ENCODE assay signal across 8 mouse cellular contexts in genomic region chr15:77153625-77154024, GRCm38 (mm10).
DNase-seq lines count a peak whose midpoint lies in the region; ATAC-seq and TF ChIP-seq lines count a peak whose summit lies in the region.

No protein-coding gene starts in this region.

- WGBS in forebrain, embryonic 12.5 days = 2% methylated on average over 12 of the region's 12 CpGs
- 2% methylated on average over 12 of the region's 12 CpGs for WGBS in heart, postnatal 0 days
- 8% methylated on average over 12 of the region's 12 CpGs for WGBS in liver, embryonic 15.5 days (ENCODE audit: insufficient replicate concordance)
- 5% methylated on average over 12 of the region's 12 CpGs for whole genome bisulfite sequencing in olfactory bulb, adult 2 months

- peak overlapping the region; percentile 63; the same call in 1 of the 2 replicates for H3K4me3 ChIP-seq in G1E (ENCODE audit: low read depth, low read length)
- H3K4me3 ChIP-seq in brown adipose tissue, adult 24 weeks (ENCODE audit: insufficient read depth, low read depth, low read length) = peak overlapping the region; percentile 61
- H3K4me3 ChIP-seq in forebrain, embryonic 12.5 days (replicated peaks) = peak overlapping the region; percentile 49
- peak overlapping the region; percentile 63 for H3K4me3 ChIP-seq in heart, postnatal 0 days (ENCODE audit: low read depth, low read length)
- peak overlapping the region; percentile 51 for H3K4me3 ChIP-seq in liver, embryonic 15.5 days (replicated peaks)
- peak overlapping the region; percentile 49 for H3K4me3 ChIP-seq in olfactory bulb, adult 2 months (ENCODE audit: insufficient read depth, low read depth, low read length)

- H3K4me1 ChIP-seq in G1E (ENCODE audit: insufficient read depth, low read depth, low read length) = peaks cover 43% of the 10 kb centered on the region
- peaks cover 16% of the 10 kb centered on the region for H3K4me1 ChIP-seq in brown adipose tissue, adult 24 weeks (ENCODE audit: control insufficient read depth, insufficient read depth, insufficient read length, low read length)
- H3K4me1 ChIP-seq in forebrain, embryonic 12.5 days = peaks cover 56% of the 10 kb centered on the region
- peaks cover 54% of the 10 kb centered on the region for H3K4me1 ChIP-seq in heart, postnatal 0 days (ENCODE audit: control insufficient read depth, insufficient read depth)
- H3K4me1 ChIP-seq in liver, embryonic 15.5 days (replicated peaks) = peaks cover 10% of the 10 kb centered on the region
- peaks cover 32% of the 10 kb centered on the region for H3K4me1 ChIP-seq in olfactory bulb, adult 2 months (ENCODE audit: control insufficient read depth, insufficient read depth, low read length)

- TF ChIP-seq POLR2A in olfactory bulb, adult 2 months (IDR thresholded peaks at IDR 0.05; ENCODE audit: insufficient read depth, low read depth, low read length) = no peak

- TF ChIP-seq EP300 in heart, postnatal 0 days (IDR thresholded peaks at IDR 0.05; ENCODE audit: low read depth) = no peak

- peaks cover 15% of the 10 kb centered on the region for H3K27me3 ChIP-seq in G1E (ENCODE audit: insufficient read depth, low read length)
- no peaks in the 10 kb centered on the region for H3K27me3 ChIP-seq in forebrain, embryonic 12.5 days
- no peaks in the 10 kb centered on the region for H3K27me3 ChIP-seq in heart, postnatal 0 days (ENCODE audit: control insufficient read depth, insufficient read depth, low read length)
- H3K27me3 ChIP-seq in liver, embryonic 15.5 days = peaks cover 10% of the 10 kb centered on the region; the same call in 1 of the 2 replicates

- peak; percentile 23; the same call in 1 of the 2 replicates for ATAC-seq in G1E (ENCODE audit: extremely low read depth, insufficient number of reproducible peaks, low FRiP score, poor library complexity, severe bottlenecking)
- ATAC-seq in forebrain, embryonic 12.5 days (ENCODE audit: low FRiP score) = peak; percentile 94
- peak; percentile 90 for ATAC-seq in heart, postnatal 0 days (ENCODE audit: insufficient read depth, low read depth)
- ATAC-seq in liver, embryonic 15.5 days (ENCODE audit: insufficient read depth) = peak; percentile 67

- peak overlapping the region; percentile 40; the same call in 1 of the 2 replicates for H3K27ac ChIP-seq in brown adipose tissue, adult 24 weeks (replicated peaks; ENCODE audit: low read depth, low read length)
- peak overlapping the region; percentile 88 for H3K27ac ChIP-seq in forebrain, embryonic 12.5 days
- peak overlapping the region; percentile 91 for H3K27ac ChIP-seq in heart, postnatal 0 days (ENCODE audit: low read depth)
- H3K27ac ChIP-seq in liver, embryonic 15.5 days (replicated peaks) = peak overlapping the region; percentile 69
- peak overlapping the region; percentile 93 for H3K27ac ChIP-seq in olfactory bulb, adult 2 months (ENCODE audit: insufficient read depth, low read depth, low read length)

- H3K36me3 ChIP-seq in G1E (replicated peaks) = no peaks in the 10 kb centered on the region
- no peaks in the 10 kb centered on the region for H3K36me3 ChIP-seq in forebrain, embryonic 12.5 days (replicated peaks)
- H3K36me3 ChIP-seq in heart, postnatal 0 days (replicated peaks; ENCODE audit: control insufficient read depth, insufficient read depth, low read length) = no peaks in the 10 kb centered on the region
- H3K36me3 ChIP-seq in liver, embryonic 15.5 days (replicated peaks) = no peaks in the 10 kb centered on the region

- DNase-seq in G1E (ENCODE audit: low spot score) = peak; percentile 17
- peak; percentile 91 for DNase-seq in heart, postnatal 0 days (ENCODE audit: low spot score)
- peak; percentile 83 to 90 for DNase-seq in kidney, postnatal 4 days
- DNase-seq in B cell, adult 2 months = no peak

- TF ChIP-seq CTCF in G1E (IDR thresholded peaks at IDR 0.05; ENCODE audit: low read depth, low read length) = no peak
- peak; percentile 5; the same call in 1 of the 2 replicates for TF ChIP-seq CTCF in heart, postnatal 0 days (IDR thresholded peaks at IDR 0.05; ENCODE audit: low read depth)
- TF ChIP-seq CTCF in olfactory bulb, adult 2 months (IDR thresholded peaks at IDR 0.05; ENCODE audit: insufficient read depth, low read depth, low read length) = no peak

- H3K9me3 ChIP-seq in G1E (replicated peaks) = no peaks in the 10 kb centered on the region
- H3K9me3 ChIP-seq in forebrain, embryonic 12.5 days = no peaks in the 10 kb centered on the region
- no peaks in the 10 kb centered on the region for H3K9me3 ChIP-seq in heart, postnatal 0 days (replicated peaks; ENCODE audit: control insufficient read depth, low read length)
- no peaks in the 10 kb centered on the region for H3K9me3 ChIP-seq in liver, embryonic 15.5 days (replicated peaks)

- H3K9ac ChIP-seq in forebrain, embryonic 12.5 days = peak overlapping the region; percentile 68
- peak overlapping the region; percentile 80 for H3K9ac ChIP-seq in heart, postnatal 0 days (replicated peaks; ENCODE audit: low read depth, low read length)
- peak overlapping the region; percentile 21; the same call in 1 of the 2 replicates for H3K9ac ChIP-seq in liver, embryonic 15.5 days

- H3K4me2 ChIP-seq in forebrain, embryonic 12.5 days = peak overlapping the region; percentile 60
- peak overlapping the region; percentile 90 for H3K4me2 ChIP-seq in heart, postnatal 0 days (ENCODE audit: low read depth, low read length)
- H3K4me2 ChIP-seq in liver, embryonic 15.5 days = peak overlapping the region; percentile 48

Comparison
In these comparisons a context has a peak if more than half of its experiments do, and no peak if none do; other contexts are left out.
1. ATAC-seq: peak in every context shown above with its lines; median percentile 94 in forebrain, embryonic 12.5 days; 90 in heart, postnatal 0 days; 67 in liver, embryonic 15.5 days; 23 in G1E.
2. DNase-seq: peak in G1E (single experiment), heart, postnatal 0 days (single experiment) and kidney, postnatal 4 days (2 of 2); none in B cell, adult 2 months (0 of 2).
3. H3K27ac ChIP-seq: peak in every context shown above with its lines; median percentile 93 in olfactory bulb, adult 2 months; 91 in heart, postnatal 0 days; 88 in forebrain, embryonic 12.5 days; 69 in liver, embryonic 15.5 days; 40 in brown adipose tissue, adult 24 weeks.
4. H3K9ac ChIP-seq: peak in every context shown above with its lines; median percentile 80 in heart, postnatal 0 days; 68 in forebrain, embryonic 12.5 days; 21 in liver, embryonic 15.5 days.
5. Peak in every context shown above with its lines, with median percentiles within 50 percentile points of each other: H3K4me3 ChIP-seq and H3K4me2 ChIP-seq.